Mouse (Mus musculus) frontal cortex, adult 2 months (tissue): ENCODE measurements around the gene Foxl1. TPM values are rescaled to one million over a fixed set of nuclear protein-coding genes. Genes with fewer than 3 reads are reported as not detected.

ENCODE experiments used
- DNase-seq, 2 experiments: peaks; one replicate each; pipeline ENCODE4 v3.0.0; 2022; ENCODE audit warnings: low spot score in 1 of 2; ENCODE audit errors: extremely low spot score in 1 of 2
- polyA plus RNA-seq: library from polyadenylated mRNA; depleted of rRNA; stranded (reverse); fragments of >200 nt; gene quantifications from 2 replicates; pipeline ENCODE4 v1.2.3, GENCODE M21; 2012; rRNA removed

Foxl1 gene
- 0.04 and 0.10 TPM in 2 replicates for polyA plus RNA-seq

GRCm38 (mm10) chr8:121127756-121128375 is at the start of gene Foxl1:
Gene Foxl1 (plus strand): TSS chr8:121127940.
- DNase-seq: no peak

- DNase-seq: no peak
Observed at GRCm38 (mm10) chr8:121078721-121079120, 49.0 kb upstream of the Foxl1 start.

GRCm38 (mm10) chr8:121079201-121079600 is 48.5 kb upstream of the Foxl1 start:
- DNase-seq: no peak

- DNase-seq: no peak
Observed at GRCm38 (mm10) chr8:121079944-121080343, 47.8 kb upstream of the Foxl1 start.

GRCm38 (mm10) chr8:121080361-121081090 is 47.2 kb upstream of the Foxl1 start:
- no peak for DNase-seq

- DNase-seq: no peak
Observed at GRCm38 (mm10) chr8:121081398-121081797, 46.3 kb upstream of the Foxl1 start.

- no peak for DNase-seq
Observed at GRCm38 (mm10) chr8:121082218-121083092, 45.3 kb upstream of the Foxl1 start.

- DNase-seq: no peak
Observed at GRCm38 (mm10) chr8:121083093-121083935, 44.4 kb upstream of the Foxl1 start.

GRCm38 (mm10) chr8:121083936-121084209 is 43.9 kb upstream of the Foxl1 start:
- no peak for DNase-seq

GRCm38 (mm10) chr8:121084210-121084951 is 43.4 kb upstream of the Foxl1 start, which contains the start of gene Foxf1:
Gene Foxf1 (plus strand): TSS chr8:121084386.
- no peak for DNase-seq

GRCm38 (mm10) chr8:121085011-121085410 is 42.7 kb upstream of the Foxl1 start:
- no peak for DNase-seq

GRCm38 (mm10) chr8:121085561-121085960 is 42.2 kb upstream of the Foxl1 start:
- DNase-seq: no peak

GRCm38 (mm10) chr8:121086004-121086900 is 41.5 kb upstream of the Foxl1 start:
- DNase-seq: no peak

GRCm38 (mm10) chr8:121088281-121088680 is 39.5 kb upstream of the Foxl1 start:
- DNase-seq: no peak

GRCm38 (mm10) chr8:121088871-121089630 is 38.7 kb upstream of the Foxl1 start:
- DNase-seq: no peak

GRCm38 (mm10) chr8:121089631-121090380 is 37.9 kb upstream of the Foxl1 start:
- no peak for DNase-seq

- no peak for DNase-seq
Observed at GRCm38 (mm10) chr8:121090716-121091115, 37.0 kb upstream of the Foxl1 start.
